Mouse (Mus musculus) small intestine, adult 2 months (tissue): ENCODE measurements around the gene Tuba1c.

Source experiments
- CTCF ChIP-seq: fragments of 200-500 bp; IDR thresholded peaks from 2 replicates; pipeline ENCODE4 v1.5.1; 2012; ENCODE audit warnings: low read depth, mild to moderate bottlenecking, control low read depth, inconsistent platforms, low read length, moderate library complexity, mixed read lengths; ENCODE audit not compliant: insufficient replicate concordance, insufficient read length; ENCODE audit errors: extremely low read depth
- POLR2A ChIP-seq: fragments of 200-500 bp; IDR thresholded peaks from 2 replicates; pipeline ENCODE4 v1.6.1; 2012; ENCODE audit warnings: low read depth, mild to moderate bottlenecking, control low read depth, inconsistent platforms, low read length, moderate library complexity

DNA sequence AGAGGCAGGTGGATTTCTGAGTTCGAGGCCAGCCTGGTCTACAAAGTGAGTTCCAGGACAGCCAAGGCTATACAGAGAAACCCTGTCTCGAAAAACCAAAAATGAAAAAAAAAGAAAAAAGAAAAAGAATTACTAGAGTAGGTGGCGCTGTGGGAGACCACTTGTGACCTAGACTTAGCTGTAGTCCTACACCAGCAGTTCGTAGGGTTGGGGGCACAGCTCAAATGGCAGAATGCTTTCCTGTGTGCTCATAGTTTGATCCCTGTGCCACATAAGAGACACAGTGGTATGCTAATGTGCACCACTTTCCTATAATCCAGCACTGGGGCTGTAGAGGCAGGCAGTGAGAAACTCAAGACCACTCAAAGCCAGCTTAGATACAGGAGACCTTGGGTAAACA, 9.6 kb downstream of the Tuba1c start:
- TF ChIP-seq CTCF (no peak), POLR2A (no peak)
